Mouse (Mus musculus): ENCODE measurements around the gene Lyzl4. TPM values are rescaled to one million over a fixed set of nuclear protein-coding genes. Genes with fewer than 3 reads are reported as not detected.

The Lyzl4 gene
- polyA plus RNA-seq, 1 experiment from 2014 or later = not detected

- in situ Hi-C loops (cut with MboI; ENCODE audit: low pct_unique_long_range_greater_than_20kb) = no loop called here
- no peak for ATAC-seq
- ChIA-PET POLR2A (no interaction called here), CTCF (no interaction called here)
- H3K27me3 ChIP-seq = peaks cover 17% of the 10 kb centered on the region
- TF ChIP-seq CTCF (IDR thresholded peaks at IDR 0.05) = no peak
- no peak for DNase-seq (ENCODE audit: low read depth, low spot score)
Observed at GRCm38 (mm10) chr9:121574380-121574779, 67.5 kb downstream of the Lyzl4 start.

- no peak for DNase-seq (ENCODE audit: low read depth, low spot score)
- peaks cover 10% of the 10 kb centered on the region for H3K27me3 ChIP-seq
- POLR2A ChIA-PET = no interaction called here
- CTCF ChIA-PET = no interaction called here
- TF ChIP-seq CTCF (IDR thresholded peaks at IDR 0.05) = no peak
- in situ Hi-C loops (cut with MboI; ENCODE audit: low pct_unique_long_range_greater_than_20kb) = no loop called here
- no peak for ATAC-seq
Observed at GRCm38 (mm10) chr9:121568451-121568850, 73.4 kb downstream of the Lyzl4 start.

GRCm38 (mm10) chr9:121566387-121566786, 75.5 kb downstream of the Lyzl4 start:
- POLR2A ChIA-PET = no interaction called here
- ATAC-seq (no peak), DNase-seq (ENCODE audit: low read depth, low spot score) (no peak)
- in situ Hi-C loops (cut with MboI; ENCODE audit: low pct_unique_long_range_greater_than_20kb) = no loop called here
- peaks cover 13% of the 10 kb centered on the region for H3K27me3 ChIP-seq
- TF ChIP-seq CTCF (IDR thresholded peaks at IDR 0.05) = no peak
- CTCF ChIA-PET = no interaction called here

- CTCF ChIA-PET = no interaction called here
- ATAC-seq (no peak), DNase-seq (ENCODE audit: low read depth, low spot score) (no peak)
- TF ChIP-seq CTCF (IDR thresholded peaks at IDR 0.05) = no peak
- POLR2A ChIA-PET = interaction anchor here (1.4 kb wide), 1 partner anchor 19 kb away, joined by 3 read pairs; no protein-coding TSS in a partner anchor
- in situ Hi-C loops (cut with MboI; ENCODE audit: low pct_unique_long_range_greater_than_20kb) = no loop called here
- peaks cover 18% of the 10 kb centered on the region for H3K27me3 ChIP-seq
Observed at GRCm38 (mm10) chr9:121563276-121563675, 78.6 kb downstream of the Lyzl4 start.

- H3K27me3 ChIP-seq = peaks cover 20% of the 10 kb centered on the region
- in situ Hi-C loops (cut with MboI; ENCODE audit: low pct_unique_long_range_greater_than_20kb) = no loop called here
- ATAC-seq (no peak), DNase-seq (ENCODE audit: low read depth, low spot score) (no peak)
- ChIA-PET POLR2A (no interaction called here), CTCF (no interaction called here)
- TF ChIP-seq CTCF (IDR thresholded peaks at IDR 0.05) = no peak
Observed at GRCm38 (mm10) chr9:121560515-121560914, 81.4 kb downstream of the Lyzl4 start.

GRCm38 (mm10) chr9:121558167-121558566, 83.7 kb downstream of the Lyzl4 start:
- no peak for ATAC-seq
- POLR2A ChIA-PET = no interaction called here
- no peak for TF ChIP-seq CTCF (IDR thresholded peaks at IDR 0.05)
- in situ Hi-C loops (cut with MboI; ENCODE audit: low pct_unique_long_range_greater_than_20kb) = no loop called here
- peaks cover 23% of the 10 kb centered on the region for H3K27me3 ChIP-seq
- CTCF ChIA-PET = no interaction called here
- DNase-seq (ENCODE audit: low read depth, low spot score) = no peak

GRCm38 (mm10) chr9:121556913-121557312, 85.0 kb downstream of the Lyzl4 start:
- H3K27me3 ChIP-seq = peaks cover 30% of the 10 kb centered on the region
- DNase-seq (ENCODE audit: low read depth, low spot score) (no peak), ATAC-seq (no peak)
- TF ChIP-seq CTCF (IDR thresholded peaks at IDR 0.05) = no peak
- ChIA-PET CTCF (no interaction called here), POLR2A (no interaction called here)
- in situ Hi-C loops (cut with MboI; ENCODE audit: low pct_unique_long_range_greater_than_20kb) = no loop called here

GRCm38 (mm10) chr9:121555395-121556000, 86.4 kb downstream of the Lyzl4 start:
- no peak for TF ChIP-seq CTCF (IDR thresholded peaks at IDR 0.05)
- DNase-seq (ENCODE audit: low read depth, low spot score) = no peak
- peaks cover 32% of the 10 kb centered on the region for H3K27me3 ChIP-seq
- POLR2A ChIA-PET = no interaction called here
- CTCF ChIA-PET = no interaction called here
- in situ Hi-C loops (cut with MboI; ENCODE audit: low pct_unique_long_range_greater_than_20kb) = no loop called here
- ATAC-seq = no peak

GRCm38 (mm10) chr9:121553643-121554042, 88.3 kb downstream of the Lyzl4 start:
- ATAC-seq = no peak
- no peak for DNase-seq (ENCODE audit: low read depth, low spot score)
- H3K27me3 ChIP-seq = peaks cover 37% of the 10 kb centered on the region
- ChIA-PET CTCF (no interaction called here), POLR2A (no interaction called here)
- TF ChIP-seq CTCF (IDR thresholded peaks at IDR 0.05) = no peak
- in situ Hi-C loops (cut with MboI; ENCODE audit: low pct_unique_long_range_greater_than_20kb) = no loop called here

- CTCF ChIA-PET = no interaction called here
Observed at GRCm38 (mm10) chr9:121550327-121550771, 91.5 kb downstream of the Lyzl4 start.

GRCm38 (mm10) chr9:121549444-121549843, 92.5 kb downstream of the Lyzl4 start:
- no peak for ATAC-seq
- ChIA-PET CTCF (no interaction called here), POLR2A (no interaction called here)
- in situ Hi-C loops (cut with MboI; ENCODE audit: low pct_unique_long_range_greater_than_20kb) = loop anchor here (25.0 kb wide), 1 partner anchor 1387 kb away; no protein-coding TSS in a partner anchor
- H3K27me3 ChIP-seq = peaks cover 33% of the 10 kb centered on the region
- TF ChIP-seq CTCF (IDR thresholded peaks at IDR 0.05) = no peak
- no peak for DNase-seq (ENCODE audit: low read depth, low spot score)

More at GRCm38 (mm10) chr9:121550327-121550771, 91.5 kb downstream of the Lyzl4 start:
- in situ Hi-C loops (cut with MboI; ENCODE audit: low pct_unique_long_range_greater_than_20kb) = no loop called here
- peaks cover 34% of the 10 kb centered on the region for H3K27me3 ChIP-seq
- ATAC-seq (no peak), DNase-seq (ENCODE audit: low read depth, low spot score) (no peak)
- no peak for TF ChIP-seq CTCF (IDR thresholded peaks at IDR 0.05)
- POLR2A ChIA-PET = no interaction called here

GRCm38 (mm10) chr9:121549010-121549409, 92.9 kb downstream of the Lyzl4 start:
- no peak for DNase-seq (ENCODE audit: low read depth, low spot score)
- no peak for ATAC-seq
- POLR2A ChIA-PET = no interaction called here
- no peak for TF ChIP-seq CTCF (IDR thresholded peaks at IDR 0.05)
- in situ Hi-C loops (cut with MboI; ENCODE audit: low pct_unique_long_range_greater_than_20kb) = loop anchor here (25.0 kb wide), 1 partner anchor 1387 kb away; no protein-coding TSS in a partner anchor
- peaks cover 33% of the 10 kb centered on the region for H3K27me3 ChIP-seq
- CTCF ChIA-PET = no interaction called here
